Comparison of ENCODE assay signal across 7 mouse cellular contexts in the genomic region with DNA sequence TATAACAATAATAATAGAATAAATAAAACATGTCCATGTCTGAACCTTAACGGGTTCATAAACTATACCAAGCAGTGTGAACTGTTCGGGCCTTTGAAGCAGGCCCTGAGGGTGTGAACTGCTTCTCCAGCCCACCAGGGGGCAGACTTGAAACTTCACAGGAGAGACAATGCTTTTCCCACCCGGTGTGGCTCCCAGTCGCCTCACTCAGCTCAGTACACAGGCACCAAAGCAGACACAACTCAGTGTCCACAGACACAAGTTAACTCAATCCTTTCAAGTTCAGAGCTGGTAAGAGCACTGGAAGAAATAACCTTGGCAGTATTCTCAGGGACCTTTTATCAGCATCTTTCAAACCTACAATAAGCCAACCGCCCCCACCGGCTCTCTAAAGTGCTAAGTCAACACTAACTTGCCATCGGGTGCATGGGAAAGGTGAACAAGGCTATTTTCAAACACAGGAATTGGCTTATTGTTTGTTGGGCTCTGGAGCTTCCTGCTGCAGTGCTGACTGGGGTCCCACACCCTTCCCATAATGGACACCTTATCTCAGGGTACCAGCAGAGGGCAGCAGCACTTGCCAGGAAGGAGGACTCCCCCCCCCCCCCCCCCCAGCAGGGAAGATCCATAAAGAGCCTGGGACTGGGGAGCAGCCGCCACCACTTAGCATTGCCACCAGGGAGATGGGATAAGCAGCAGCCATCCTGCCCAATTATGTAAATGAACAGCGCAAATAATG. TPM values are rescaled to one million over a fixed set of nuclear protein-coding genes. Genes with fewer than 3 reads are reported as not detected.
A peak's percentile ranks its signal among the peaks of the same experiment; 100 is the strongest.
DNase-seq lines count a peak whose midpoint lies in the region; ATAC-seq lines count a peak whose summit lies in the region.

No protein-coding gene starts in this region.

- intact Hi-C loops in gastrocnemius, postnatal 14 days (cut with DNase I; ENCODE audit: low total_unique reads): loop anchor here (2.0 kb wide), 1 partner anchor 76 kb away; the partner anchor contains the start of gene Ccdc88c
- intact Hi-C loops in left cerebral cortex, postnatal 10 days (cut with DNase I): loop anchor here (2.0 kb wide), 1 partner anchor 76 kb away; the partner anchor contains the start of gene Ccdc88c

- ATAC-seq in common myeloid progenitor, adult 5-6 weeks (replicated peaks; ENCODE audit: low read depth, poor library complexity, severe bottlenecking): peak; percentile 86
- ATAC-seq in inflammation-experienced regulatory T-cells, adult 6 months: peak; percentile 84
- ATAC-seq in megakaryocyte-erythroid progenitor cell, adult 5-6 weeks (replicated peaks; ENCODE audit: low FRiP score, low TSS enrichment, poor library complexity, severe bottlenecking): peak; percentile 64

- DNase-seq in adrenal gland, adult (ENCODE audit: inconsistent age in 2 of 2, low spot score in 1 of 2): peak; percentile 68 to 87
- peak; percentile 78 for DNase-seq in gastrocnemius, postnatal 14 days
- peak; percentile 59 to 88 for DNase-seq in left cerebral cortex, postnatal 10 days (ENCODE audit: extremely low spot score in 1 of 2, low spot score in 2 of 2)
- DNase-seq in right cerebral cortex, postnatal 4 days: peak; percentile 85

RNA-seq across cellular contexts. Expression of gene Gpr68, which starts 44.4 kb away (rescaled TPM):
- total RNA-seq in common myeloid progenitor, adult 5-6 weeks (2017): not detected in 2 replicates
- under 1 TPM in 1 of 2 experiments, not detected in 1; 0.18 TPM for total RNA-seq in gastrocnemius, postnatal 14 days (2021)
- 10 to 100 TPM; 67.5 to 92.0 (median 70.5) TPM for polyA plus RNA-seq in inflammation-experienced regulatory T-cells, adult 6 months (2017; shearing (Covaris generic))
- 1 to 10 TPM; 6.7 to 7.4 TPM for total RNA-seq in left cerebral cortex, postnatal 10 days (2021)
- total RNA-seq in megakaryocyte-erythroid progenitor cell, adult 5-6 weeks (2014; fragmentation: Nextera tagmentation): 0.83 and 1.5 TPM in 2 replicates
- total RNA-seq in megakaryocyte-erythroid progenitor cell, adult 5-6 weeks (2017): 0.42 and 0.50 TPM in 2 replicates

Comparison
In these comparisons a context has a peak if more than half of its experiments do, and no peak if none do; other contexts are left out.
1. Peak in every context shown above with its lines: DNase-seq and ATAC-seq.